ENCODE assay signal across 8 mouse cellular contexts in the genomic region with DNA sequence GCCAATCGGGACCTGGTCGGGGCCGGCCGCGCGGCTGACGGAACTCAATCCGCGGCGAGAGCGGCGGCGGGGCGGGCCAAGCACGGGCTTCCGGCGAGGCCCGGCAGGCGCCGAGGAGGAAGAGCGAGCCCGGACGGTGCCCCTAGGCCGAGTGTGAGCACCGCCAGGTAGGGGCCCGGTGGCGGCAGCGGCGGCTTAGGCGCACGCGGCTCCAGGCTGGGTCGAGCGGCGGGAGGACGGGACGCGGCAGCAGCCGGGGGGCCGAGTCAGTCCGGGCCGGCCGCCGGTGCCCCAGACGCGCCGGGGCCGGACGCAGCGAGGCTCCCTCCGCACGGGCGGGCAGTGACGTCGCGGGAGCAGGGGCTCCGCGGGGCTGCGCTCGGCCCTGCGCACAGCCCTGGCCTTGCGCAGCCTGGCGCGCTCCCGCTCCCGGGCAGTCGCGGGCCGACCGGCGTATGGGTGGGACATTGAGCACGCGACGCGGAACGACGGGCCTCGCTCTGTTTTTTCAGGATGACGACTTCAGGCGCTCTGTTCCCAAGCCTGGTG. TPM values are rescaled to one million over a fixed set of nuclear protein-coding genes. Genes with fewer than 3 reads are reported as not detected.
DNase-seq lines count a peak whose midpoint lies in the region; ATAC-seq and TF ChIP-seq lines count a peak whose summit lies in the region.

No protein-coding gene starts in this region.

- H3K36me3 ChIP-seq in forebrain, embryonic 11.5 days (ENCODE audit: control insufficient read depth, insufficient read depth, low read length) = peaks cover 2% of the 10 kb centered on the region; the same call in 1 of the 2 replicates
- peaks cover 38% of the 10 kb centered on the region for H3K36me3 ChIP-seq in liver, embryonic 13.5 days
- peaks cover 10% of the 10 kb centered on the region for H3K36me3 ChIP-seq in stomach, embryonic 16.5 days (ENCODE audit: control insufficient read depth, insufficient read depth, low read length)

- peaks cover 7% of the 10 kb centered on the region for H3K4me1 ChIP-seq in bone marrow macrophage, adult 2 months (ENCODE audit: control insufficient read depth, insufficient read depth, low read length)
- peaks cover 13% of the 10 kb centered on the region for H3K4me1 ChIP-seq in forebrain, embryonic 11.5 days (replicated peaks; ENCODE audit: control insufficient read depth, insufficient read depth, low read length)
- peaks cover 31% of the 10 kb centered on the region for H3K4me1 ChIP-seq in liver, embryonic 13.5 days (replicated peaks)
- peaks cover 18% of the 10 kb centered on the region for H3K4me1 ChIP-seq in stomach, embryonic 16.5 days (ENCODE audit: control insufficient read depth, insufficient read depth, low read length)

- H3K9me3 ChIP-seq in forebrain, embryonic 11.5 days (ENCODE audit: control insufficient read depth, low read length) = no peaks in the 10 kb centered on the region
- no peaks in the 10 kb centered on the region for H3K9me3 ChIP-seq in liver, embryonic 13.5 days (replicated peaks)
- no peaks in the 10 kb centered on the region for H3K9me3 ChIP-seq in stomach, embryonic 16.5 days (replicated peaks; ENCODE audit: control insufficient read depth, low read length)

- no peak; the same call in none of the 2 replicates for TF ChIP-seq CTCF in layer of hippocampus, adult 2 months (conservative IDR thresholded peaks at IDR 0.05)
- no peak for TF ChIP-seq CTCF in bone marrow macrophage, adult 2 months (IDR thresholded peaks at IDR 0.05; ENCODE audit: low read depth, low read length)

- TF ChIP-seq POLR2A in bone marrow macrophage, adult 2 months (IDR thresholded peaks at IDR 0.05; ENCODE audit: borderline replicate concordance, low read depth, low read length) = no peak

- DNase-seq in layer of hippocampus, adult 2 months (ENCODE audit: low spot score in 2 of 2) = peak in 1 of 2 experiments; percentile 32
- no peak for DNase-seq in layer of hippocampus, adult 9-10 months (ENCODE audit: low spot score)
- no peak for DNase-seq in forebrain, embryonic 11.5 days (ENCODE audit: low spot score)
- no peak for DNase-seq in liver, embryonic 13.5 days
- no peak for DNase-seq in left cerebral cortex, adult 18-20 months (ENCODE audit: low spot score in 2 of 2)
- DNase-seq in layer of hippocampus, postnatal 36 days = no peak

- under 1% methylated on average over 52 of the region's 80 CpGs for WGBS in forebrain, embryonic 11.5 days
- 0% methylated on average over 72 of the region's 80 CpGs for WGBS in liver, embryonic 13.5 days (ENCODE audit: insufficient replicate concordance)
- WGBS in stomach, embryonic 16.5 days = under 1% methylated on average over 80 of the region's 80 CpGs

- H3K9ac ChIP-seq in forebrain, embryonic 11.5 days (ENCODE audit: low read length) = peak overlapping the region; percentile 93
- peak overlapping the region; percentile 98 for H3K9ac ChIP-seq in liver, embryonic 13.5 days
- peak overlapping the region; percentile 97 for H3K9ac ChIP-seq in stomach, embryonic 16.5 days (ENCODE audit: low read length)

- peak overlapping the region; percentile 91 for H3K4me2 ChIP-seq in forebrain, embryonic 11.5 days (ENCODE audit: low read depth, low read length, severe bottlenecking)
- peak overlapping the region; percentile 96 for H3K4me2 ChIP-seq in liver, embryonic 13.5 days
- peak overlapping the region; percentile 97 for H3K4me2 ChIP-seq in stomach, embryonic 16.5 days (ENCODE audit: low read depth, low read length)

- peak overlapping the region; percentile 61 for H3K4me3 ChIP-seq in layer of hippocampus, adult 2 months
- H3K4me3 ChIP-seq in bone marrow macrophage, adult 2 months (ENCODE audit: insufficient read depth, low read length) = peak overlapping the region; percentile 91
- H3K4me3 ChIP-seq in forebrain, embryonic 11.5 days (ENCODE audit: low read depth, low read length) = peak overlapping the region; percentile 99
- H3K4me3 ChIP-seq in liver, embryonic 13.5 days (replicated peaks) = peak overlapping the region; percentile 98
- H3K4me3 ChIP-seq in stomach, embryonic 16.5 days (replicated peaks; ENCODE audit: low read length) = peak overlapping the region; percentile 92

- no peaks in the 10 kb centered on the region for H3K27me3 ChIP-seq in forebrain, embryonic 11.5 days (ENCODE audit: control insufficient read depth, insufficient read depth, low read length)
- H3K27me3 ChIP-seq in liver, embryonic 13.5 days = no peaks in the 10 kb centered on the region
- no peaks in the 10 kb centered on the region for H3K27me3 ChIP-seq in stomach, embryonic 16.5 days (ENCODE audit: control insufficient read depth, insufficient read depth, low read length)

- H3K27ac ChIP-seq in layer of hippocampus, adult 2 months = peak overlapping the region; percentile 98
- H3K27ac ChIP-seq in bone marrow macrophage, adult 2 months (ENCODE audit: insufficient read depth, low read depth, low read length) = peak overlapping the region; percentile 64
- H3K27ac ChIP-seq in forebrain, embryonic 11.5 days (ENCODE audit: low read depth, low read length) = peak overlapping the region; percentile 59
- peak overlapping the region; percentile 91 for H3K27ac ChIP-seq in liver, embryonic 13.5 days
- peak overlapping the region; percentile 89 for H3K27ac ChIP-seq in stomach, embryonic 16.5 days (ENCODE audit: low read length)

- ATAC-seq in forebrain, embryonic 11.5 days (replicated peaks; ENCODE audit: low FRiP score) = peak; percentile 76
- peak; percentile 74 for ATAC-seq in liver, embryonic 13.5 days (ENCODE audit: low read depth)
- ATAC-seq in stomach, embryonic 16.5 days (ENCODE audit: insufficient read depth, low FRiP score) = peak; percentile 63

RNA-seq across cellular contexts. Expression of a gene that starts 0.3 kb away (rescaled TPM):
- total RNA-seq in layer of hippocampus, adult 2 months (2021) = 100 to 1,000 TPM; 105 to 108 TPM
- polyA plus RNA-seq in bone marrow macrophage, adult 2 months (2012; ENCODE audit: insufficient read depth, insufficient read length, missing spikeins) = 62.1 and 71.4 TPM in 2 replicates
- 200 and 207 TPM in 2 replicates for polyA plus RNA-seq in forebrain, embryonic 11.5 days (2014; fragmentation: Nextera tagmentation; extraction: Ambion mirVana)
- polyA plus RNA-seq in liver, embryonic 13.5 days (2015; fragmentation: Nextera tagmentation; extraction: Ambion mirVana) = 151 and 159 TPM in 2 replicates
- 154 and 171 TPM in 2 replicates for polyA plus RNA-seq in stomach, embryonic 16.5 days (2015; fragmentation: Nextera tagmentation; extraction: Ambion mirVana)
- total RNA-seq in left cerebral cortex, adult 18-20 months (2021) = 100 to 1,000 TPM; 106 to 111 TPM
- total RNA-seq in layer of hippocampus, postnatal 36 days (2021) = 100 to 1,000 TPM in 1 of 2 experiments, 10 to 100 TPM in 1; 96.9 to 103 TPM

RNA-seq across cellular contexts. Expression of a gene that starts 52.5 kb away (rescaled TPM):
- 10 to 100 TPM; 46.0 to 49.2 TPM for total RNA-seq in layer of hippocampus, adult 2 months (2021)
- polyA plus RNA-seq in bone marrow macrophage, adult 2 months (2012; ENCODE audit: insufficient read depth, insufficient read length, missing spikeins) = 21.3 and 25.0 TPM in 2 replicates
- polyA plus RNA-seq in forebrain, embryonic 11.5 days (2014; fragmentation: Nextera tagmentation; extraction: Ambion mirVana) = 40.9 and 43.8 TPM in 2 replicates
- polyA plus RNA-seq in liver, embryonic 13.5 days (2015; fragmentation: Nextera tagmentation; extraction: Ambion mirVana) = 10.1 and 10.4 TPM in 2 replicates
- polyA plus RNA-seq in stomach, embryonic 16.5 days (2015; fragmentation: Nextera tagmentation; extraction: Ambion mirVana) = 39.6 and 43.1 TPM in 2 replicates
- 10 to 100 TPM; 49.1 to 54.1 TPM for total RNA-seq in left cerebral cortex, adult 18-20 months (2021)
- 10 to 100 TPM; 46.0 to 46.8 TPM for total RNA-seq in layer of hippocampus, postnatal 36 days (2021)

RNA-seq across cellular contexts. Expression of a gene that starts 54.1 kb away (rescaled TPM):
- 1 to 10 TPM; 6.9 to 8.9 TPM for total RNA-seq in layer of hippocampus, adult 2 months (2021)
- 0.12 and 0.45 TPM in 2 replicates for polyA plus RNA-seq in bone marrow macrophage, adult 2 months (2012; ENCODE audit: insufficient read depth, insufficient read length, missing spikeins)
- polyA plus RNA-seq in forebrain, embryonic 11.5 days (2014; fragmentation: Nextera tagmentation; extraction: Ambion mirVana) = 5.9 and 7.8 TPM in 2 replicates
- 1.5 and 1.9 TPM in 2 replicates for polyA plus RNA-seq in liver, embryonic 13.5 days (2015; fragmentation: Nextera tagmentation; extraction: Ambion mirVana)
- 61.3 and 64.6 TPM in 2 replicates for polyA plus RNA-seq in stomach, embryonic 16.5 days (2015; fragmentation: Nextera tagmentation; extraction: Ambion mirVana)
- 10 to 100 TPM in 1 of 2 experiments, 1 to 10 TPM in 1; 8.2 to 11.2 TPM for total RNA-seq in left cerebral cortex, adult 18-20 months (2021)
- 10 to 100 TPM in 1 of 2 experiments, 1 to 10 TPM in 1; 6.5 to 11.0 TPM for total RNA-seq in layer of hippocampus, postnatal 36 days (2021)
